Mouse (Mus musculus) liver, adult 2 months (tissue): ENCODE results near the gene Pts. TPM values are rescaled to one million over a fixed set of nuclear protein-coding genes. Genes with fewer than 3 reads are reported as not detected.

Experiments
- DNase-seq: peaks from one replicate; pipeline ENCODE4 v3.0.0-alpha.2; 2011; ENCODE audit warnings: low read depth, low spot score; ENCODE audit errors: extremely low read depth
- H3K27ac ChIP-seq: fragments of 200-500 bp; replicated peaks from 2 replicates; pipeline ENCODE4 v1.5.1; 2012; ENCODE audit warnings: low read depth, mild to moderate bottlenecking, control low read depth, inconsistent platforms, low read length; ENCODE audit not compliant: insufficient read depth
- H3K27me3 ChIP-seq: fragments of 200-500 bp; 2 replicates; pipeline ENCODE4 v1.6.1; 2012; ENCODE audit warnings: mild to moderate bottlenecking, moderate library complexity, low read length, inconsistent platforms; ENCODE audit not compliant: control insufficient read depth, insufficient read depth
- H3K36me3 ChIP-seq: fragments of 200-500 bp; 2 replicates; pipeline ENCODE4 v1.6.1; 2012; ENCODE audit warnings: low read length, inconsistent platforms; ENCODE audit not compliant: control insufficient read depth, insufficient read depth
- H3K4me1 ChIP-seq: fragments of 200-500 bp; 2 replicates; pipeline ENCODE4 v1.6.1; 2011; ENCODE audit warnings: low read length; ENCODE audit not compliant: control insufficient read depth, insufficient read depth
- H3K4me3 ChIP-seq: fragments of 200-500 bp; 2 replicates; pipeline ENCODE4 v1.5.1; 2011; ENCODE audit warnings: low read depth, mild to moderate bottlenecking, control low read depth, low read length, moderate library complexity; ENCODE audit not compliant: insufficient read depth
- H3K79me2 ChIP-seq: fragments of 200-500 bp; 2 replicates; pipeline ENCODE4 v1.6.1; 2012; ENCODE audit warnings: inconsistent platforms, mild to moderate bottlenecking, low read length, moderate library complexity; ENCODE audit not compliant: control insufficient read depth, insufficient read depth
- H3K9ac ChIP-seq: fragments of 200-500 bp; 2 replicates; pipeline ENCODE4 v1.6.1; 2012; ENCODE audit warnings: low read depth, mild to moderate bottlenecking, control low read depth, inconsistent platforms, low read length
- CTCF ChIP-seq: fragments of 200-500 bp; IDR thresholded peaks from 2 replicates; pipeline ENCODE4 v1.5.1; 2011; ENCODE audit warnings: low read depth, low read length, control low read depth
- POLR2A ChIP-seq: fragments of 200-500 bp; IDR thresholded peaks from 2 replicates; pipeline ENCODE4 v1.6.1; 2011; ENCODE audit warnings: low read length, control low read depth; ENCODE audit not compliant: insufficient read depth; ENCODE audit errors: extremely low read depth
- whole genome bisulfite sequencing: fragments of 180-500 bp; shearing (Covaris S2); methylation state at CpG from one replicate; pipeline ENCODE4 v1.1.7; 2018; 5-methylcytosine and 5-hydroxymethylcytosine counted together
- polyA plus RNA-seq: library from polyadenylated mRNA; depleted of rRNA; stranded (reverse); fragments of >200 nt; gene quantifications from 2 replicates; pipeline ENCODE4 v1.2.3, GENCODE M21; 2012
- total RNA-seq: library from RNA; depleted of rRNA; stranded (reverse); fragments of >200 nt; gene quantifications from 2 replicates; pipeline ENCODE4 v1.2.3, GENCODE M21; 2014

Pts gene
- total and polyA plus RNA-seq, 2 experiments: 25.5 to 103 TPM

DNA sequence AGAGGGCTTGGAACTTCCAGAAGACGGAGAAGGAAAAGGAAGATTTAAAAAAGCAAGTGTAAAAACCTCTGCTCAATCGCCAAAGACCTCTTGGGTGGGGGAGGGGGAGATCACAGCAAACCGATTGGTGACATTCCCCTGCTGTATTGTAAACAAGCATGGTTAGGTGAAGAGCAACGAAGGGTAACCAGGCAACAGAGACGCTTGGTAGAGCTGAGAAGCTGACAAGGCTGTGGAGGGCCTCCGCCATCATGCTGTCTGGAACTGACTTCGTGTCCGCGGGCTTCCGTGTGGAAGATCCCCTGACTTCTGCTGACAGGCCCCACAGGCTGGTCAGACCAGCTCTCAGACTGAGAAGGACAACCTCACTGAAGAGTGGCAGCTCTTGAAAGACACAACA lies 43.0 kb downstream of the Pts start:
- H3K27ac ChIP-seq: no peak overlapping the region
- H3K27me3 ChIP-seq: no peaks in the 10 kb centered on the region
- DNase-seq: no peak
- no peak for TF ChIP-seq CTCF
- no peak for TF ChIP-seq POLR2A
- H3K79me2 ChIP-seq: no peaks in the 10 kb centered on the region
- H3K36me3 ChIP-seq: no peaks in the 10 kb centered on the region
- H3K9ac ChIP-seq: no peak overlapping the region
- WGBS: 29% methylated on average over 10 of the region's 10 CpGs
- no peak overlapping the region for H3K4me3 ChIP-seq
- H3K4me1 ChIP-seq: no peaks in the 10 kb centered on the region

DNA sequence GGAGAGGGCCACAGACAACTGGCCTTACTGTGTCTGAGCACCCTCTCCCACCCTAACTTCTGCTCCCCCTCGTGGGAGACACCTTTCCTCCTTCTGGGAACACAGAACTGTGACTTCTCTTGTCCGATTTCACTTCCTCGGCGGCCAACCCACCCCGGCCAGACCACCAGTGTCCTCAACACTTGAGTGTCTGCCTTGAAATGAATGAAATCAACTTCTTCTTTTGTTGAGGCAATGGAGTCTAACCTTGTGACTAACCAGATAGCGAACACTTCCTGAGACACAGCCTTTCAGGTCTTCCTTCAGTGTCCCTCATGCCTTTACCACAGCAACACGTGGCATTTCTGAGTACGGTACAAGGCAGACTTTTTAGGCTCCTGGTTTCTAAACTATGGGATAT lies 45.8 kb downstream of the Pts start:
- H3K79me2 ChIP-seq: no peaks in the 10 kb centered on the region
- no peak overlapping the region for H3K27ac ChIP-seq
- H3K36me3 ChIP-seq: no peaks in the 10 kb centered on the region
- WGBS: 85% methylated on average over 8 of the region's 8 CpGs
- TF ChIP-seq CTCF (no peak), POLR2A (no peak)
- no peaks in the 10 kb centered on the region for H3K4me1 ChIP-seq
- H3K9ac ChIP-seq: no peak overlapping the region
- no peaks in the 10 kb centered on the region for H3K27me3 ChIP-seq
- no peak for DNase-seq
- no peak overlapping the region for H3K4me3 ChIP-seq

DNA sequence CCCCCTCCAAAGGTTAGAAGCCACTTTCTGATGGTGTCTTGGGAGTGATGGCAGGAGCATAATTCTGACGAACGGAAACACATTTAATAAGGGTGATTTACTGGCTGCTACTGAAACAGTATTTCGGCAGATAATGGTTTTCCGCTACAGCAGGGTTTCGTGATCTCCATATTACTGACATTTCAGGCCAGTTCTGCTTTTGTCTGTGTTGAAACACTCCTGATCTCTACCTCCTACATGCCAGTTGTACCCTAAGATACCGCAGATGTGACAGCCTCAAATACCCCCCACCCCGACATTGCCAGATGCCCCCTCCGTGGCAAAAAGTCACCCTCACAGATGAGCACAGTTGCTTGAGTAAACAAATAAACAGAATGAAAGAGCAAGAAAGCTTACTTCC lies 49.0 kb downstream of the Pts start:
- Histone ChIP-seq H3K9ac (no peak overlapping the region), H3K4me3 (no peak overlapping the region), H3K79me2 (no peaks in the 10 kb centered on the region), H3K36me3 (no peaks in the 10 kb centered on the region), H3K27me3 (no peaks in the 10 kb centered on the region), H3K4me1 (no peaks in the 10 kb centered on the region), H3K27ac (no peak overlapping the region; the same call in 1 of the 2 replicates)
- 46% methylated on average over 8 of the region's 8 CpGs for WGBS
- no peak for TF ChIP-seq POLR2A
- no peak for TF ChIP-seq CTCF
- DNase-seq: no peak

DNA sequence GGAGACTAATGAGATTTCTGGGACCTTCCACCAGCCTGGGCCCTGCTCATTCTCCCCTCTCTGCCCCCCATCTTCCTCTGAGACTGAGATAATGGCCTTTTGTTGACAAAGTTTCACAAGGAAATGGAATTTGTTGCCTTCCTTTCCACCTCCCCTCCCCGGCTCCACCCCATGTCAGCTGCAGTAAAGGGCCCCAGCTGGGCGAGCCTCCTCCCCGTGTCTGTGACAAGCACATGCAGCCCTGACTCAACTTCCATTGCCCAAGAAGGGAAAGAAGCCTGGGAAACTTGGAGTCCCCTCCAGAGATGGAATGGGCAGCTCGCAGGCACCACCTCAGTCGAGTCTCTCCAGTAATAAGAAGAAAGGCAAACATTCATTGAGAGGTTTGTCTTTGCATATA lies 49.7 kb downstream of the Pts start:
- Histone ChIP-seq H3K4me3 (no peak overlapping the region), H3K27me3 (no peaks in the 10 kb centered on the region), H3K9ac (no peak overlapping the region), H3K27ac (peak overlapping the region; percentile 37), H3K4me1 (no peaks in the 10 kb centered on the region), H3K79me2 (no peaks in the 10 kb centered on the region), H3K36me3 (no peaks in the 10 kb centered on the region)
- no peak for DNase-seq
- TF ChIP-seq POLR2A (no peak), CTCF (no peak)
- 30% methylated on average over 5 of the region's 5 CpGs for WGBS

DNA sequence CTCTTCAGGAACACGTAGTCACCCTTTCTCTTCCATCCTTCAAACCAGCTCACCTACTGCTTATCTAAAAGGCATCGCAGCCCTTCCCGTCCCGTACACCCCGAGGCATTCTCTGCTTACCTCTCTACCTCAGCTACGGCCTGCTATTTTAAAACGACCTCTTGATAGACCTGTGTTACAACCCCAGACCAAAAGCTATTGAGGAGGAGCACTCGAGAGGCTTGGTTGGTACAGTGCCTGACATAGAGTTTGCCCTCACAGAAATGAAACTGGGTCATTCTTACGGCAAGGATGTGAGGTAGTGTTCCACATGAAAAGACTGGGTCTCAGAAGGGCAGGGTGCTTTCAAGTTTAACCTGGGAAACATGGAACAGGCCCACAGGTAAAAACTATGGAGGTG lies 51.3 kb downstream of the Pts start:
- no peak for TF ChIP-seq POLR2A
- no peak for TF ChIP-seq CTCF
- WGBS: 97% methylated on average over 9 of the region's 9 CpGs
- no peak overlapping the region for H3K4me3 ChIP-seq
- DNase-seq: no peak
- no peaks in the 10 kb centered on the region for H3K36me3 ChIP-seq
- H3K4me1 ChIP-seq: no peaks in the 10 kb centered on the region
- H3K9ac ChIP-seq: no peak overlapping the region
- no peak overlapping the region for H3K27ac ChIP-seq
- H3K27me3 ChIP-seq: no peaks in the 10 kb centered on the region
- H3K79me2 ChIP-seq: no peaks in the 10 kb centered on the region

DNA sequence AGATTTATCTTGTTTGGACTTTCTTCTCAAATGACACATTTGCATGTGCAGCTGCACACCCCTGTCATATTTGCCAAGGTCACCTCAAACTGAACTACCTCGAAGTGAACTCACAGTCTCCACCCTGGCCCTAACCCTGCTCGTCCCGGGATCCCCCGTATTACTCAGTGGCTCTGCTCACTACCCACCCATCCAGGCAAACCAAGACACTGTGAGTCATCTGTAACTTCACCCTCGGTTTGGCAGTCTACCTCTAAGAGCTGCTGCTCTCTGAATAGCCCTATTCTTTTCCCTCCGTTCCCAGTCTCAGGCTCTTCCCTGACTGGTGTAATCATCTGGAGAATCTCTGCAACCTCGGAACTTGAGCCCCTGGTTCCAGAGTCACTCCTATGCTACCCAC lies 51.9 kb downstream of the Pts start:
- WGBS: 73% methylated on average over 7 of the region's 7 CpGs
- H3K79me2 ChIP-seq: no peaks in the 10 kb centered on the region
- H3K36me3 ChIP-seq: no peaks in the 10 kb centered on the region
- TF ChIP-seq POLR2A: no peak
- no peak for TF ChIP-seq CTCF
- H3K4me1 ChIP-seq: no peaks in the 10 kb centered on the region
- DNase-seq: no peak
- H3K4me3 ChIP-seq: no peak overlapping the region
- no peak overlapping the region for H3K9ac ChIP-seq
- H3K27me3 ChIP-seq: no peaks in the 10 kb centered on the region
- no peak overlapping the region for H3K27ac ChIP-seq
